Mouse (Mus musculus) bone marrow macrophage, adult 2 months (primary cell): ENCODE measurements around the gene Tada3.

Experiments
- CTCF ChIP-seq: IDR thresholded peaks from 2 replicates; pipeline ENCODE4 v1.5.1; 2012; ENCODE audit warnings: low read depth, mild to moderate bottlenecking, low read length, moderate library complexity
- POLR2A ChIP-seq: IDR thresholded peaks from 2 replicates; pipeline ENCODE4 v1.6.1; 2012; ENCODE audit warnings: mild to moderate bottlenecking, low read depth, low read length, borderline replicate concordance

GRCm38 (mm10) chr6:113404649-113405448 lies 27.2 kb upstream of the Tada3 start:
- TF ChIP-seq CTCF: no peak
- TF ChIP-seq POLR2A: no peak
